Mouse (Mus musculus) ES-E14 (cell line): ENCODE results near the gene Unc5b. TPM values are rescaled to one million over a fixed set of nuclear protein-coding genes. Genes with fewer than 3 reads are reported as not detected.

Source experiments
- DNase-seq: peaks from one replicate; pipeline ENCODE4 v3.0.0-alpha.2; 2013; ENCODE audit warnings: low read depth, low spot score
- H3K27ac ChIP-seq: 2 replicates; pipeline ENCODE4 v1.5.1; 2012; ENCODE audit warnings: low read depth, mild to moderate bottlenecking, low read length, moderate library complexity, mixed read lengths; ENCODE audit not compliant: poor library complexity, insufficient read depth, severe bottlenecking
- H3K36me3 ChIP-seq: 2 replicates; pipeline ENCODE4 v1.6.1; 2012; ENCODE audit warnings: mild to moderate bottlenecking, low read length, moderate library complexity, mixed read lengths; ENCODE audit not compliant: control insufficient read depth, poor library complexity, insufficient read depth, severe bottlenecking
- H3K4me1 ChIP-seq, 2 experiments: fragments of 150-350 bp in 1 of 2; sonication (generic) in 1 of 2; 2 replicates each; pipeline ENCODE4 v1.6.1; 2012; ENCODE audit warnings: low read length in 2 of 2, mild to moderate bottlenecking in 1 of 2, mixed read lengths in 1 of 2; ENCODE audit not compliant: control insufficient read depth in 2 of 2, insufficient read depth in 2 of 2, poor library complexity in 1 of 2
- H3K4me3 ChIP-seq, 2 experiments: fragments of 150-350 bp in 1 of 2; sonication (generic) in 1 of 2; 2 replicates each; pipeline ENCODE4 v1.5.1; 2012; ENCODE audit warnings: low read length in 2 of 2, low read depth in 1 of 2, mild to moderate bottlenecking in 1 of 2, mixed read lengths in 1 of 2; ENCODE audit not compliant: insufficient read depth in 1 of 2, poor library complexity in 1 of 2, severe bottlenecking in 1 of 2
- H3K9ac ChIP-seq: 2 replicates; pipeline ENCODE4 v1.6.1; 2012; ENCODE audit warnings: low read depth, mild to moderate bottlenecking, low read length, mixed read lengths; ENCODE audit not compliant: poor library complexity, insufficient read depth, severe bottlenecking
- H3K9me3 ChIP-seq: fragments of 150-350 bp; sonication (generic); 2 replicates; pipeline ENCODE4 v1.6.1; 2012; ENCODE audit warnings: low read depth, mild to moderate bottlenecking, low read length; ENCODE audit not compliant: control insufficient read depth, insufficient read depth
- CHD2 ChIP-seq: IDR thresholded peaks from 2 replicates; pipeline ENCODE4 v1.6.1; 2014; ENCODE audit warnings: mild to moderate bottlenecking, low read depth, low read length, inconsistent platforms
- HCFC1 ChIP-seq: IDR thresholded peaks from 2 replicates; pipeline ENCODE4 v1.6.1; 2012; ENCODE audit warnings: low read length, inconsistent platforms, borderline replicate concordance; ENCODE audit not compliant: insufficient read depth
- MAFK ChIP-seq: IDR thresholded peaks from 2 replicates; pipeline ENCODE4 v1.6.1; 2014; ENCODE audit warnings: mild to moderate bottlenecking, low read depth, low read length, inconsistent platforms; ENCODE audit not compliant: insufficient read depth
- ZC3H11A ChIP-seq: IDR thresholded peaks from 2 replicates; pipeline ENCODE4 v1.6.1; 2012; ENCODE audit warnings: low read depth, mild to moderate bottlenecking, inconsistent platforms, low read length, borderline replicate concordance
- ZNF384 ChIP-seq: IDR thresholded peaks from 2 replicates; pipeline ENCODE4 v1.6.1; 2012; ENCODE audit warnings: low read depth, low read length, inconsistent platforms
- in situ Hi-C, 2 experiments: fragments of 600-800 bp; cut with MboI; formaldehyde crosslinking; loops; one replicate each; pipeline ENCODE4 v1.15.1; 2025; ENCODE audit warnings: low sequenced_read_pairs in 2 of 2, inconsistent platforms in 1 of 2; ENCODE audit not compliant: unreplicated experiment in 2 of 2
- total RNA-seq: library from RNA; depleted of rRNA; stranded (reverse); fragments of 300-350 nt; gene quantifications from 2 replicates; pipeline ENCODE4 v1.2.3, GENCODE M21; 2012

Gene Unc5b
- total RNA-seq, 1 experiment = 82.0 TPM

- no peak overlapping the region for H3K9ac ChIP-seq
- no peaks in the 10 kb centered on the region; the same call in 1 of the 2 replicates for H3K36me3 ChIP-seq
- H3K4me1 ChIP-seq = peaks cover 5 to 15% of the 10 kb centered on the region in 2 experiments; a peak in 3 of 4 replicates
- DNase-seq = no peak
- no peak overlapping the region for H3K27ac ChIP-seq
- H3K4me3 ChIP-seq = no peak overlapping the region
- TF ChIP-seq HCFC1 (no peak), ZNF384 (peak; percentile 76; the same call in 1 of the 2 replicates)
- no peaks in the 10 kb centered on the region for H3K9me3 ChIP-seq
- in situ Hi-C loops = no loop called here
Observed at GRCm38 (mm10) chr10:60737886-60738640, 93.3 kb downstream of the Unc5b start.

DNA sequence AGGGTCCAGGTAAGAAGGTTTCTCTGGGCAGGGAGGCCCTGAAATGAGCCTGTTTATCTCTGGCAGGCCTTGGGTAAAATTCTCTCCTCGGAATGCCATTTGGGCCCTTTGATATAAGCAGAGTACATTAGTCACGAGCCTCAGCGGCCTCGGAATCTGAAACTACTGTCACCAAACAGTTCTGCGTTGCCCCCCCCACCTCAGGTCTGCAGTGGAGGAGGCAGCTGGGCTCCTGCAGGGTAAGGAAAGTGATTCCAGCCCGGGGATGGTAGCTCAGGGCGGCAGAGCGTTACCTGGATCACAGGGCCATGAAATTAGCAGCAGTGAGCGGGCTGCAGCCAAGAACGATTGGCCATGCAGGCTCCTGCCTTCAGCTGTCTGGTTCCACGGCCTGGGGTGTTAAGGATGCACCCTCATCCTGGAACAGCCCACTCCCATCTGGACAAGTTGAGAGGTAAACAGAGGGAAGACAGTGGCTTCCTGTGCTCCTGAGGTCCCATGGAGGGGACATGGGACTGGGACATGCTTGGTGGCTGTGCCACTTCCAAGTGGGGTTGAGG, 94.1 kb downstream of the Unc5b start:
- Histone ChIP-seq H3K4me3 (no peak overlapping the region), H3K27ac (no peak overlapping the region), H3K4me1 (peaks cover 3 to 17% of the 10 kb centered on the region in 2 experiments; a peak in 3 of 4 replicates), H3K9ac (no peak overlapping the region), H3K36me3 (no peaks in the 10 kb centered on the region; the same call in 1 of the 2 replicates), H3K9me3 (no peaks in the 10 kb centered on the region)
- no peak for DNase-seq
- in situ Hi-C loops = no loop called here
- TF ChIP-seq ZC3H11A (no peak), MAFK (no peak)

- peaks cover 2 to 12% of the 10 kb centered on the region in 2 experiments; a peak in 2 of 4 replicates for H3K4me1 ChIP-seq
- no peak for DNase-seq
- no peak for TF ChIP-seq CHD2
- in situ Hi-C loops = no loop called here
- H3K4me3 ChIP-seq = no peak overlapping the region
- H3K27ac ChIP-seq = no peak overlapping the region
- no peaks in the 10 kb centered on the region for H3K9me3 ChIP-seq
- no peak overlapping the region for H3K9ac ChIP-seq
- no peaks in the 10 kb centered on the region for H3K36me3 ChIP-seq
Observed at GRCm38 (mm10) chr10:60735737-60736136, 95.6 kb downstream of the Unc5b start.

GRCm38 (mm10) chr10:60733471-60733870, 97.9 kb downstream of the Unc5b start:
- Histone ChIP-seq H3K9me3 (no peaks in the 10 kb centered on the region), H3K27ac (no peak overlapping the region), H3K9ac (no peak overlapping the region), H3K4me3 (no peak overlapping the region), H3K4me1 (peaks cover 2 to 14% of the 10 kb centered on the region in 2 experiments; a peak in 2 of 4 replicates), H3K36me3 (no peaks in the 10 kb centered on the region)
- no peak for TF ChIP-seq MAFK
- no peak for TF ChIP-seq ZNF384
- no peak for TF ChIP-seq HCFC1
- TF ChIP-seq CHD2 = no peak
- TF ChIP-seq ZC3H11A = no peak
- no peak for DNase-seq
- in situ Hi-C loops = no loop called here

DNA sequence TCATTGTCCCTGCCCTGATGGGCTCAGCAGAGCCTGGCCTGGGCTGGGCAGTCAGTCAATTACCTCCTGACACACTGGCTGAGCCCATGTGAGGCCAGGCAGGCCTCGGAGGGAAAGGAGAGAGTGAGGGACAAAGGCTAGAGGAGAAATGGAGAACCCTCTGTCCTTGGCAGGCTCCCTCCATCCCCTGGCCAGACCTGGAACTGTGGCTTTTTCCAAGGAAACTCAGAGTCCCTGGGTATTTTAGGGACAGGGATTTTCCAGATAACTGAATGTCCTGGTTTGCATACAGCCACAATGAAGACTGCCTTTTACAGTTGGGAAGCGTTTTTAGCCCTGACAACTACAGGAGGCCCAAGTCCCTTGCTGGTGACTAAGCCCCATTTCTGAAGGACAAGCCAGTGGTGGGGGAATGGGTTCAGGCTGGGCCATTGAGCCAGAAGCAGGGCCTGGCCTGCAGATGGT, 99.0 kb downstream of the Unc5b start:
- H3K9ac ChIP-seq = no peak overlapping the region
- in situ Hi-C loops = no loop called here
- no peaks in the 10 kb centered on the region for H3K9me3 ChIP-seq
- peaks cover 2 to 21% of the 10 kb centered on the region in 2 experiments; a peak in 2 of 4 replicates for H3K4me1 ChIP-seq
- no peak overlapping the region for H3K4me3 ChIP-seq
- no peak overlapping the region for H3K27ac ChIP-seq
- TF ChIP-seq ZNF384 (no peak), MAFK (no peak), ZC3H11A (no peak), CHD2 (no peak), HCFC1 (no peak)
- no peak for DNase-seq
- no peaks in the 10 kb centered on the region for H3K36me3 ChIP-seq
